Mouse (Mus musculus) ovary, adult 18-20 months (tissue): Measurements from ENCODE around the gene Pdia2.
A peak's percentile ranks its signal among the peaks of the same experiment; 100 is the strongest.

ENCODE experiments used
- DNase-seq: peaks from one replicate; pipeline ENCODE4 v3.0.0; 2022; ENCODE audit warnings: low spot score, mixed read lengths

Gene Pdia2

DNA sequence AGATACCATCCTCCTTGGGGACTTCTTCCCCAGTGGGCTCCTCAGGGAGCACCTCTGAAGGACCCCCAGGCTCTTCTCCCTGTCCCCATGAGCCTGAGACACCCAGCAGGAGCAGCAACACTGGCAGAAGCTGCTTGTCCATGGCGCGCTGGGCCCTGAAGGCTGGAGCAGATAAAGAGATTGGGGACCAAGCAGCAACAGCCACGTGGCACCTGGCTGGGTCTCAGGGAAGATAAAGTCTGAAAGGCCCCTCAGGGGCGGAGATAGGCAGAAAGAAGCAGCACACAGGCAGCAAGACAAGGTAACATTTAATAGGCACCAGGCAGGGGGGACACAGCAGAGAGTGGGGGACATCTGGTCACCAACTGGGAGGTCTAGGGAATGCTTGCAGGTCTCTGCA, at the start of gene Pdia2:
Gene Pdia2, minus strand, starts transcription at position 196 of the 400 bp plus-strand sequence.
- no peak for DNase-seq

DNA sequence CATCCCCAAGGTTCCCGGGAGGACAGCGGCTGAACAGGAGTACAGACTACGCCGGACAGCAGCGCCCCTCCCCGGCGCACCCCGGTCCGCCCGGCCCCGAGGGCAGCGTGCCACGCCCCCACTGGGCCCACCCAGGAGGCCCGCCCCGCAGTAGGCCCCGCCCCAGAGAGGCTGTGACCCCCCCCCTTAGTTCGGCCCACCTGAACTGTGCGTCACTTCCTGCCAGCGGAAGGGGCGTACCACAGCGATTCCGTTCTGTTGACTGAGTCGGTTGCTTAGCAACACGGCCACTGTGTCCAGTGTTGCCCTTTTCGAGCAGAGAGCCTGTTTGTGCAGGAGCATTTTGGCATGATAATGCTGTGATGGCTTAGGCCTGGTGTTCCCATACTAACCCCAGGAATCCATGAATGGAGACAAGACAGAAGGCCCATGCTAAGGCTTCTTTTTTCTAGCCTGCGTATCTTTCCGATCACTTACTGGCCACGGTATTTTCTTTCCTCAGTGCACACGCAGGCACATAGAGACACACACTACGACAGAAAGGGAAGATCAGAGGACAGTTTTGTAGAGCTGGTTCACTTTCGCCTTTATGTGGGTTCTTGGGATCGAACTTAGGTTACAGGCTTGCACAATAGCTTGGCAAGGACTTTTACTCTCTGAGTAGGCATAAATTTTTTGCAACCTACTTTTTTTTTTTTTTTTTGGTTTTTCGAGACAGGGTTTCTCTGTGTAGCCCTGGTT, 45.4 kb upstream of the Pdia2 start, which contains the start of gene Fam234a:
Gene Fam234a, minus strand, starts transcription at position 142 of the 741 bp plus-strand sequence.
- DNase-seq, result peak; percentile 94

DNA sequence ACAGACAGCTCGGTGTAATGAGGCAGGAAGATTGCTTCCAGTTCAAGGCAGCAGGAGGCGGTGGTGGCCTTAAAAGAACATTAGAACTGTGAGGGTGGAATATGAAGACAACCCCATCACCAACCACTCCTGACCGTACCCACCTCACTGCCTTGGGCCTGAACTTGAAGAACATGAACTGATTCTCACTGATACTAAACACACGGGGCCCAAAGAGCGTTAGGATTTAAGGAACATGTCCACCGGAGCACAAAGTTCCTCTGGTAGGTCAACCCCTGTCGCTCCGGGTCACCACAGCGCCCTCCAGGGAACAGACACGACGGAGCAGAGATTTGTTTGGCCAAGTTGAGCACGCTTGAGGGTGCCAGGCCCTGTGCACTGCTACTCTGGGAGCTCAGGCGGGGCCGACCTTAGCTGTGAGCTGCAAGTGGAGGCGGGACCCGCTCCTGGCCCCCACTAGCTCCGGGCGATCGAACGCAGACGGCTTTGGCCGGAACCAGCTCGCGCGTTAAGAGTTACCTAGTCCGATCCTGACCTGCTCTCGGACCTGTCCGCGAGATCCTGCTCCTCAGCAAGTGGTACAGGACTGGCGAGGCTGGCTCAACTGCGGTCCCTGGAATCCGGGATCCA, 44.7 kb upstream of the Pdia2 start:
- peak; percentile 65 for DNase-seq

DNA sequence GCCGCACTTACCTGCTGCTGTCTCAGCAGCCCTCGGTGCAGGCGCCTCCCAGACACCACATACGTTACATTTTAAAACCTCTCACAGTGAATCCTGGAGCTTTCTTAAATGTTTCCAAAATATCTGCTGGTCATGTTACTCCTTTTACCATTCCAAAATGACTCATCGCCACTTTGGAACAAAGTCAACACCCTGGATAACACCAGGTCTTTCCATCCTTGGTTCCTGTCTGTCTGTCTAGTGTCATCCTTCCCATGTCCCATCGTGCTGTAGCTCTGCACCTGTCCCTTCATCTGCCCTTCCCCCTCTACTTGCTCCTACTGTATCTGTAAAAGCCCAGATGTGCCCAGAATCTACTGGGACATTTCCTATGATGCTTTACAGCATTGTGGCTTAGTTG, 42.1 kb upstream of the Pdia2 start:
- no peak for DNase-seq

DNA sequence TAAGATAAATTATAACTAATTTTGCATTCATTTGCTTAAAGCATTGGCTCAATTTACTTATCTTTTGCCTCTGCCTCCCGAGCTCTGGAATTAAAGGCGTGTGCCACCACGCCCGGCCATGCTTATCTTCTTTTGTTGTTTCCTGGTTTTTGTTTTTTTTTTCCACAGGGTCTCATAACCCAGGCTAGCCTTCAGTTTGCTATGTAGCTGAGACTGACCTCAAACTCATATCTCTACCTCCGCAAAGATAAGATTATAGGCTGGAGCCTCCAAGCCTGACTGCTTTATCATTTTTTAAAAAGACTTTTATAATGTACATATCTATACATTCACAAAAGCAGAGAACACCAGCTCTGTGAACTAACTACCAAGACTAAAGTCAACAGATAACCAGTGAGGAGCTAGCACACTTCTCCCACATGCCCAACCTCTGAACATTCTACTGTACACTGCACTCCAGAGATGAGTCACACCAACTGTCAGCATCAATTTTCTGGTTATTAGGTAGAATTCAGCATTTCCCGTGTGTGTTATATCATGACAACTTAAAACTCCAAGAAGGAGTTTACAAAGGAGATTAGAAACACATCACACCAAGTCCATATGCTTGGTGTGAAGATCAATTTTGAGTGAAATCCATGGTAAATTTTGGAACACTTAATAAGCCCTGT, 41.4 kb upstream of the Pdia2 start:
- no peak for DNase-seq

DNA sequence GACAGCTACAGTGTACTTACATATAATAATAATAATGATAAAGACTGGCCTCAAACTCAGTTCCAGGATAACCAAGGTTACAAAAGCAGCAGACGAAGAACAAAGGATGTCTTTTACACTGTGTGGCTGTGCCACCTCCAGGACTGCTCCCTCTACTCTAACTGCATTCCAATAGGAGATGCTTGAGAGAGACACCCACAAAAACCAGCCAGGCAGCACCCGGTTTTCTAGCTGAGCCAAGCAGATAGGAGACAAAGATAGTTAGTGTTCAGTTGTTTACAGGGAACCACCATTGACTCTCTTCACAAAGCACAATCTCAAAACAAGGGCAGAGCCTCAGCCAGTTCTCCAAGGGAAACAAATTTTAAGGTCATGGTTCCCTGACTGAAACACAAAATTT, 40.7 kb upstream of the Pdia2 start:
- no peak for DNase-seq

DNA sequence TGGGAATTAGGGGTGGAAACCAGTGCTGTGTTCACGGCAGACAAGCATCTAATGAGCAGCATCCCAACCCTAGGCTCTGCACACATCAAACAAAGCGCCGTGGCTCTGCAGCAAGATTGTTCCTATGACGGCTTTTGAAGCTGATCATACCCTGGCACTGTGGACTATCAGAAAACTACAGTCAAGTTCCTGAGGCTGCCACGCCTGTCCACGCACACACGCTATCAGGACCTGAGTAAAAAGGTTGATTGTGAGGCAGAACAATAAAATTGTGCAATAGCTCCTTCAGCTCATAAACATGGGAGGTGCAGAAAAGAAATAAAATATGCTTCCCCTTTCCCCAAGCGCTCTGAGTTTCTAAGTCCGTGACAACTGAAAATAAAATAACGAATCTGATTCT, 38.8 kb upstream of the Pdia2 start:
- no peak for DNase-seq

DNA sequence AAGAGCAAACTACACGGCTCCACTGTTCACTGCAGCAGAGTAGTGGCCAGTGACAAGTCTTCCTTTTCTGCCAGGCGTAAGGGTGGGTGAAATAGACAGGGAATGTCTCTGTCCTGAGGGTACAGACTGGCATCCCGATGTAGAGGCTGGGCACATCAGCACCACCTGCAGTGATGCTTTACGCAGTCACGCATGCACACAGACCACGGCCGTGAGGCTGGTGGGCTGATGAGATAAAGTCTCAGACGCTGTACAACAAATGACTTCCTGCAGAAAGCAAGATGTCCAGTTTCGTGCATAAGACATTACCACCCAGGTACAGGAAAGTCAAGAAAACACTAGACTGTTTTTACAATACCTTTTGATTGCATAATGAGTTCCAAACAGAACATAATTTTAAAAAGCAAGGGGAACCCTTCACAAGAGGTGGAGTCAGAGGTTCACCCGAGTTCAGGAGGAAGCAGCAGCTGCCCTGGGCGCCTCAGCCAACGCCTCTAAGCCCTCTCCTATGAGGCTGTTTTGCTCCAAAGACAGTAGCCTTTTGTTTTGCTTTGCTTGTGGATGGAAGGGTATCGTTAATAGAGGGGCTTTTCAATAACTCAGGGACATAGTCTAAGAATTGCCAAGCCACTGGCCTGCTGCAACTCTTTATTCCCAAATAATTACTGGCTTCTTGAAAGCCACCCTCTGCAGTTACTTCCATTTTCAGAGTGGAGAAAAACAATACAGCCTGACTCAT, 36.4 kb upstream of the Pdia2 start:
- DNase-seq, result no peak

DNA sequence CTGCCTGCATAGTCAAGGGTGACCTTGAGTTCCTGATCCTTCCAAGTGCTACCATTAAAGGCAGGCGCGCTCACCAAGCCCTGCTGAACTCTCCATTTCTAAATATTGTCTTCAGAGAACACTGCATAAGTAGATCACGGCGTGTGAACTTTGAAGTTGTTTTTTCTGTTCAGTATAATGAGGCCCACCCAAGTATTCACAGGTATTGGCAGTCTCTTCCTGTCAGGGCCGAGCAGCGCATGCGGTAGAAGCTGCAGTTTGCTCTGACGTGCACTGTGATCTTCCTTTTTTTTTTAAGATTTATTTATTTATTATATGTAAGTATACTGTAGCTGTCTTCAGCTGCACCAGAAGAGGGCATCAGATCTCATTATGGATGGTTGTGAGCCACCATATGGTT, 35.5 kb upstream of the Pdia2 start:
- no peak for DNase-seq

DNA sequence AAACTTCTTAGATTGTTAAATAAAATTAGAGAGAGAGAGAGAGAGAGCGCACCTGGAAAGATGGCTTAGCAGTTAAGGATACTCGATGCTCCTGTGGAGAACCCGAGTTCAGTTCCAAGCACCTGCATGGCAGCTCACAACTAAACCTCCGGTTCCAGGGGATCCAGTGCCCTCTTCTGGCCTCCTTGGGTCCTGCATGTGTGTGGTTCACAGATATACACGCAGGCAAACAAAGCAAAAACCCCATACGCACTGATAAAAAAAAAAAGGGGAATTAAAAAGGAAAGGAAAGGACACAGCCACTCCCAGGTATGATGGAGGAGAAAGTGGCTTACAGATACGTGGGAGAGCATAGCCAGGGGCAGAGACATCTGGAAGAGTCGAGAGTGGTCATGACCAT, 34.0 kb upstream of the Pdia2 start:
- DNase-seq, result no peak

DNA sequence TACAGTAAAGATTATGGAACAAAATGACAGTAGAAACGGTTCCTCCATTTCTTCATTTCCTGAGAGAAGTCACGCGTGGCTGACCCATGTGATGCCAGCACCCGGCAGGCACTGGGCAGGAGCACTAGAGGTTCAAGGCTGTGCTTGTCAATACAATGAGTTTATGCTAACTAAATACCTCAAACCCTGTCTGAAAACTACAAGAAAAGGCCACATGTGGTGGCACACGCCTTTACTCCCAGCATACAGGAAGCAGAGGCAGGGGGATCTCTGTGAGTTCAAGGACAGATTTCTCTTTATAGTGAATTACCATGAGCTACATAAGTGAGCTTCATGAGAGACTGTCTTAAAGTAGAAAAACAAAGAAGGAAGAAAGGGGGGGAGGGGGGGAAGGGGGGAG, 32.3 kb upstream of the Pdia2 start:
- no peak for DNase-seq

DNA sequence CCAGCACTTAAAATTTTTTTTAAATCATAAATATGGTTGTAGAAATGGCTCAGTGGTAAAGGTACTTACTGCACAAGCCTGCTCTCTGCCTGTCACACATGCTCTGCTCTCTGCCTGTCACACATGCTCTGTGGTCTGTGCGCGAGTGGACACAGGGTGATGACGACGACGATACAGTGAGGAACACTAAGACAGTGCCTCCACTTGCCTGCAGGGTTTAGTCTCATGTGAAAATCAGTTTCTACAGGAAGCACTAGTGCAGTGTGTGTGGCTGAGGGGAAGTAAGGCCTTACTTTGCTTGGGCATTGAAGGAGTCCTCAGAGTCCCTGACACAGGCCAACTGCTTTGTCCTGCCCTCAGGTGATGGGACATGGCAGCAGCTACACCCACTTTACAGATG, 30.9 kb upstream of the Pdia2 start:
- DNase-seq, result no peak

DNA sequence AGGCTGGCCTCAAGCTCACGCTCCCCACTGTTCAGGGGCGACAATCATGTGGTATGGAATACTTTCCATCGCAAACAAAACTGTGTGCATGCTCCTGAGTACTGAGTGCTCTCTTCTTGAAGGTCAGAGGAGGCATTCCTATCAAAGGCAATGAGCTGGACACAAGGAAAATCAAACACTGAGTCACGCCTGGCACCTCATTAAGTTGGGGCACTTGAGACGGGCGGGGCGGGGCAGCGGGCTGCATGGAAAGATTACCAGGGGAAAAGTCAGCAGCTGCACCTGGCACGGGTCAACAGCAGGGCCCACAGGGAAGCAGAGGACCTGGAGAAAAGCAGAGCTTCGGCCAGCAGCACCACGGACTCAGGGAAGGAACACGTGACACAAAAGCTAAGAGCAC, 26.3 kb upstream of the Pdia2 start:
- no peak for DNase-seq

DNA sequence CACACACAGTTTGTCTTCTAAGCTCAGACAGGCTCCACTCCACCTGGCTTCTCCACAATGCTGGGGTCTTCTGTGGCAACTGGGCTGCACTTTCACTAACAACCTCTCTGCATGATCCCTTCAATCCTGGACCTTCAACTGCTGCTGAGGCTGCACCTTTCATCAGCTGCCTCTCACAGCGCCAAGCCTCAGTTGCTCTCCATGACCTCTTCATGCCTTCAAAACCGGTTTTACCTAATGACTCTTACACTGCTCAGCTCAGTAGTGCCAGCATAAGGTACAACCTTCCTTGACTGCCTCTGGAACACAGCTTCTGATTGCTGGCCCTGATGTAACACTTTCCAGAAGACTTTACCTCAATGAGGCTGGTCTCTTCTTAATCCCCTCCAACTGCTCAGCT, 22.6 kb upstream of the Pdia2 start:
- DNase-seq, result no peak

DNA sequence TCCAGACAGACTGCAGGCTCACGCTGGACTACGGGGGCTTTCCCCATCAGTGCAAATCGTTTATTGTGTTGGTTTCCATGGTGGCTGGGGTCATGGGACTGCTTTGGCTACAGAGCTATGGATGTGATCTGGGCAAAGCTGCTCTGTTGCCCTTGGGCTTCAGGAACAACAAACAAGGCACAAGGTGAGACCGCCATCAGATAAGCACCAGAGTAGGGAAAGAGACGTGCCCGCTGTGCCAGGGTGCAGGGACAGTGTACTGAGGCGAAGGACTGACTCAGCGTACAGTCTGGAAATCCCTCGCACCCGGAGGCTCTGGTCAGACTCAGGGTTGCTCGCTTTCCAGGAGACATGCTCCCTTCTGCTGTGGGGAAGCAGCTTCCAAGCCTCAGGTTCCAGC, 13.8 kb upstream of the Pdia2 start:
- DNase-seq, result no peak

DNA sequence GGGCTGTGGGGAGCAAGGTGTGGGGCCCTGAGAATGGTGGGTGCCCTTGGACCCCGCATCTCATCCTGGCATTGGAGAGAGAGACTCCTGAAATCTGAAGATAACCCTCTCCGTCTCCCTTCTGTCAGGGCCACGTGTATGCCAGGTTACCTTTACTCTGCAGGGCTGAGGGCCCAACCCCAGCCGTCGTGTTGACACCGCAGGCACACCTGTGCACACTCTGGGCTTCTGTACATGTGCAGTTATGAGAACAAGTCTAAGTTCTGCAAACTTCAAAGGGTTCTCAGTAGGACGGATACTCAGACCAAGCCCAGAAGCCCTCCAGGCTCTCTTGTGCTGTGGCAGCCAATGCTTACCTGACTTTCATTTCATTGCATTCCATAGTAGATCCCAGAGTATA, 13.4 kb upstream of the Pdia2 start:
- DNase-seq, result no peak

DNA sequence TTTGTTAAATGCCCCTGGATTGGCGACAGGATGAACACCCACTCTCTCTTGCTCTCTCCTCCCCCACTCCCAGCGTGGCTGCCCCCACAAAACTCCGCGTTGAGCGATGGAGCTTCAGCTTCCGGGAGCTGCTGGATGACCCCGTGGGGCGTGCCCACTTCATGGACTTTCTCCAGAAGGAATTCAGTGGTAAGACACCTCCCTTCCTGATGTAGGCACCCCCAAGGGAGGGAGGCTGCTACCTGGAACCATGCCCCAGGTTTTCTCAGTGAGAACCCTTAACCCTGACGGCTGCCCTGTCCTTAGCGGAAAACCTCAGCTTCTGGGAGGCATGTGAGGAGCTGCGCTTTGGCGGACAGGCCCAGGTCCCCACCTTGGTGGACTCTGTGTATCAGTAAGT, 8.8 kb upstream of the Pdia2 start, which contains the start of gene Arhgdig:
Gene Arhgdig, minus strand, starts transcription at position 101 of the 400 bp plus-strand sequence.
- DNase-seq, result no peak

DNA sequence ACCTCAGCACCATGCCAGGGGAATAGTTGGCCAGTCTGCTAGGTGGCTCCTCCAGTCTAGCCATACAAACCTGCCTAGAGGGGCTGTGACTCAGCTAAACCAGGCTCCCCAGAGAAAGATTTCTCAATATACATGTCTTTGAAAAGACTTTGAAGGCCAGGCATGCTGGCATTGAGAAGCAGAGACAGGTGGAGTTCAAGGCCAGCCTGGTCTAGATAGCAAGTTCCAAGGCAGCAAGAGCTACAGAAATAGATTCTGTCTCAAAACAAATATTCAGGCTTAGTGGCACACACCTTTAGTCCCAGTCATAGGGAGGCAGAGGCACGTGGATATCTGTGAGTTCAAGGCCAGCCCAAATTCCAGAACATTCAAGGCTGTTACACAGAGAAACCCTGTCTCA, 7.5 kb upstream of the Pdia2 start:
- peak; percentile 59 for DNase-seq

DNA sequence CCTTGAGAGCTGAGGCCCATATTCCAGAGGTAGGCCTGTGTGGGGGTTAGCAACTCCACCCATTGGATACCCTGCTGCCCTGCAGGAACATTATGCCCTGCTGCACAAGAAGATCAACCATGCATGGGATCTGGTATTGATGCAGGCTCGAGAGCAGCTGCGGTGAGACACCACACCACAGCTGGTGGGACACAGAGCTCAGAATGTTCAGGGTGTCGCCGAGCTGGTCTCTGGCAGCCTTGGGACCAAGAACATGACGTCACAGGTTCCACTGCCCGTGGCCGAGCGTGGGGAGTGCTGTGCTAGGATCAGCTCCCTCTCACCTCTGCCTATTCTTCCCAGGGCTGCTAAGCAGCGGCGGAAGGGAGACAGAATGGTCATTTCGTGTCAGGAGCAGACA, 5.9 kb upstream of the Pdia2 start:
- DNase-seq, result no peak

DNA sequence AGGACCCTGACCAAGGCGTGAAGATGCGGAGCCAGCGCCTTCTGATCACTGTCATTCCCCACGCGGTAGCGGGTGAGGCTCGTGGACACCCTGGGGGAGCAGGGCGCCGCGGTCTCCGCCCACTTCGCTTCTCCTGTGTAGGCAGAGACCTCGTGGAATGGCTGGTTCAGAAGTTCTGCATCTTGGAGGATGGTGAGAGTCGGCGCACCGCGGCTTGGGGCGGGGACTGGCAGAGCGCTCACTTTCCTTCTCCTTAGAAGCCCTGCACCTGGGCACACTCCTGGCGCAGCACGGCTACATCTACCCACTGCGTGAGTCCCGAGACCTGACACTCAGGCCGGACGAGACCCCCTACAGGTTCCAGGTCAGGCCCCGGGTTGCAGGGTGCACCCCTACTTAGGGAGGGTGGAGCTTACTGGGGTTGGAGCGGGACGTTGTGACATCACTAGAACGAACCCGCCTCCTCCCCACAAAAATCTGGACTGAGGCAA, 4.5 kb upstream of the Pdia2 start:
- no peak for DNase-seq

DNA sequence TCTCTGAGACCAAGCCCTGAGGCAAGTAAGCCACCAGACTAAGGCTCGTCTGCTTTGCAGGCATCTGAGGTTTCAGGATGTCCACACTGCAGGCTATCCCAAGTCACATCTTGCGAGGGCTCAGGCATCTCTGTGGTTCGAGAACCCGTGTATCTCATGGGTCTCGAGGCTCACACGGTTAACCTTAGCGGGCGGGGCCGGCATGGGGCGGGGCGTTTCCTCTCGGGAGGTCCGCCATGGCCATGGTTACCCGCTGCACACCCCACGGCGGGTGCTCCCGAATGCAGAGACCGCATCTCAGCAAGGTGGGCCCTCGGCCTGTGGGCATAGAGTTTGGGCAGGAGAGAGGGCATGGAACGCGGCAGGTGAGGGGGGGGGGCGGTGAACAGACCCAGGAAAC, 3.9 kb upstream of the Pdia2 start, which contains the start of gene Rgs11:
Gene Rgs11, plus strand, starts transcription at position 215 of the 400 bp plus-strand sequence.
- no peak for DNase-seq

DNA sequence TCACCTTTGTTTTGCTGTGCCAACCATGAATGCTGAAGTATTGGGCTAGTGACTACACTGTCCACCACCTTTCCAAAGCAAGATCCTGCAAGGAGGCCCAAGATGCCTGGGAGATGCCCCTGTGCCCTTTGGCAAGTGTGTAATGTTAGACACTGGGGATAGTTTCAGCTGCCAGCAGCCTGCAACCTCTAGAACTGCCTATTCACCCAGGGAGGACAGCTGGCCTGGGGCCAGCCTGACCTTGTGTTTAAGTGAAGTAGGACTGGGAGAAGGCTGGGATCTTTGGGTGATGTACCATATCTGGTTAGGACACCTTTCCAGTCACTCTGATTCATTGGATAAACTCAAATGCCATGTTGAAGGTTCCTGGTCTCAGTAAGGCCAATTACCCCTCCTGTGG, 3.1 kb upstream of the Pdia2 start:
- DNase-seq, result no peak
